Mouse (Mus musculus) MEL (cell line): ENCODE data around the gene Ctnnbl1.

Source experiments
- BHLHE40 ChIP-seq: IDR thresholded peaks from 2 replicates; pipeline ENCODE4 v1.6.1; 2012; ENCODE audit warnings: low read depth, mild to moderate bottlenecking, inconsistent platforms, low read length, improper control_type of control experiment, borderline replicate concordance
- CTCF ChIP-seq, 3 experiments: IDR thresholded peaks in 2 of 3; conservative IDR thresholded peaks in 1 of 3; 2 replicates each; pipeline ENCODE4 v1.5.1; 2011 to 2012; ENCODE audit warnings: low read length in 3 of 3, low read depth in 2 of 3, mild to moderate bottlenecking in 2 of 3, improper control_type of control experiment in 1 of 3, inconsistent platforms in 1 of 3, mixed read lengths in 1 of 3, moderate library complexity in 1 of 3; ENCODE audit not compliant: control insufficient read depth in 1 of 3, insufficient read depth in 1 of 3, poor library complexity in 1 of 3, severe bottlenecking in 1 of 3
- MAFK ChIP-seq: IDR thresholded peaks from 2 replicates; pipeline ENCODE4 v1.6.1; 2011; ENCODE audit warnings: low read depth, mild to moderate bottlenecking, low read length, improper control_type of control experiment, borderline replicate concordance
- POLR2A ChIP-seq, 2 experiments: IDR thresholded peaks; 2 replicates each; pipeline ENCODE4 v1.6.1; 2011 to 2012; ENCODE audit warnings: low read length in 2 of 2, mild to moderate bottlenecking in 2 of 2, control low read depth in 1 of 2, improper control_type of control experiment in 1 of 2, low read depth in 1 of 2, moderate library complexity in 1 of 2; ENCODE audit not compliant: control insufficient read depth in 1 of 2, insufficient read depth in 1 of 2, poor library complexity in 1 of 2
- POLR2AphosphoS5 ChIP-seq: IDR thresholded peaks from 2 replicates; pipeline ENCODE4 v1.6.1; 2012; ENCODE audit warnings: low read depth, borderline replicate concordance, mild to moderate bottlenecking, inconsistent platforms, low read length, moderate library complexity, mixed read lengths
- TAL1 ChIP-seq: IDR thresholded peaks from 2 replicates; pipeline ENCODE4 v1.6.1; 2012; ENCODE audit warnings: mild to moderate bottlenecking, inconsistent platforms, low read length, moderate library complexity, mixed read lengths
- USF2 ChIP-seq, 2 experiments: IDR thresholded peaks; 2 replicates each; pipeline ENCODE4 v1.6.1; 2011 to 2012; ENCODE audit warnings: improper control_type of control experiment in 2 of 2, low read length in 2 of 2, borderline replicate concordance in 1 of 2, inconsistent platforms in 1 of 2, low read depth in 1 of 2, mild to moderate bottlenecking in 1 of 2; ENCODE audit not compliant: insufficient read depth in 1 of 2
- ZKSCAN1 ChIP-seq: IDR thresholded peaks from 2 replicates; pipeline ENCODE4 v1.6.1; 2012; ENCODE audit warnings: low read depth, mild to moderate bottlenecking, inconsistent platforms, low read length, improper control_type of control experiment, moderate library complexity

DNA sequence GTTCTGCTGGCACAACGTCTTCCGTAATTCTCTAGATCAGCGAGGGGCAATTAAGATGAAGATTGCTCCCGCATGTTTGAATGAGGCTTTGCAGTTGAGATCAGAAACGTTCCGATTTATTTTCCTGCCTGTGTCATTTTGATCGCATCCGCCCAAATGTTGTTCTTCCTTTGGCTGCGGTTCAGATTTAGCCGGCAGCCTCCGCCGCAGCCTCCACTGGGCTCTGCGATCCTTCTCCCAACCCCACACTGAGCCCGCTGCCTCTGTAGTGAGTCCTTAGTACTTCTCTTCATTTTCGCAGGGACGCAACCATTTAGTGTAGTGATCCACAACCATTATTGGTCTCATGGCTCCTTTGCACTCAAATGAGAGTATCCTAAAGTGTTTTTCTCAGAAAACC, 46.0 kb downstream of the Ctnnbl1 start:
- TF ChIP-seq POLR2AphosphoS5 (no peak), TAL1 (no peak), USF2 (IDR thresholded peaks at IDR 0.05; ENCODE audit: borderline replicate concordance in 1 of 2, insufficient read depth in 1 of 2, low read depth in 1 of 2, low read length in 2 of 2) (no peak), POLR2A (IDR thresholded peaks at IDR 0.05; ENCODE audit: control insufficient read depth in 1 of 2, insufficient read depth in 1 of 2, low read depth in 1 of 2, low read length in 2 of 2, poor library complexity in 1 of 2) (no peak), MAFK (no peak), ZKSCAN1 (no peak), CTCF (IDR thresholded peaks at IDR 0.05 in 2 of 3, conservative IDR thresholded peaks at IDR 0.05 in 1 of 3; ENCODE audit: control insufficient read depth in 1 of 3, insufficient read depth in 1 of 3, low read depth in 2 of 3, low read length in 3 of 3, poor library complexity in 1 of 3, severe bottlenecking in 1 of 3) (no peak), BHLHE40 (no peak)
